Mouse (Mus musculus): Measurements from ENCODE around the gene Shtn1.

The Shtn1 gene

DNA sequence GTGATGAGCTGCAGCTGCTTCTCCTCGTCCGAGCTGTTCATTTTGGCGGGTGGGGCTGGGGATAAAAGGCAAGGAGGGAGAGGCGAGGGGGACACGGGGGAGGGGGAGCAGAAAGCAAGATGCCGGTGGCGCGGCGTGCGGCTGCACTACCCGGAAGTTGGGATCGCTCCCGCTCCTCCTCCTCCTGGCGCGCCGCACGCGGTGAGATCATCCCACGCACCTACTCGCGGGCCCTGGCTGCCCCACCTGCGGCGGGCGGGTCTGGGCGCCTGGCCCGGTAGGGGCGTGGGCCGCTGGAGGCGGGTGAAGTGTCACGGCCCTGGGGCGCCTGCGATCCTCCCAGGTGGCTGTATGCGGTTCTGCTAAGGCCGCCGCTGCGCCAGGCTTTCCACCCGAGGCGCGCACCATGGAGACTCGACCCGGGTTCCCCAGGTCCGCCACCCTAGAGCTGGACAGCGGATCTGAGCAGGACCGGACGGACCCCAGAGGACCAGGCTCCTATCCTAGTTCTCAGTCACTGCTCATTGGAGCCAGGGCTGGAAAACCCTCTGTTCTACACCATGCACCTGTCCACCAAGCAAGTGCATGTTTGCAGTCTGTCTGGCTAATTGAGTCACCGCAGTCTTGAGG is at the start of gene Shtn1:
TSS of gene Shtn1 (minus strand) at position 629 of the 630 bp plus-strand sequence.
- DNase-seq = peak; percentile 68 to 75

DNA sequence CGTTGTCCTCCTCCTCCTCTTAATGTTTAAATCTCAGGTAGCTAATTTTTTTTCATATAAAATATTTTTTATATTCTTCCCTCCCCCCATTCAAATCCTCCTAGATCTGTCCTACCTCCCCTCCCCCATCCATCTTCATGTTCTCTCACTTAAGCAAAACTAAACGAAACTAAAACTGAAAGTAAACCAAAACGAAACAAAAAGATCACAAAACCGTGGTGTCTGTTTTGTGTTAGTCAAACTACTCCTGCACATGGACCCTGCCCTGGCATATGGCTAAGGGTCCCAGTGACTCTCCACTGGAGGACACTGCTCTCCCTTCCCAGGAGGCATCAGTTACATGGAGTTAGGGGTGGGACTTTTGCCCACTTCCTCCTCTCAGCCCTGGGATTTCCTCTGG is 38.3 kb upstream of the Shtn1 start:
- DNase-seq = no peak

DNA sequence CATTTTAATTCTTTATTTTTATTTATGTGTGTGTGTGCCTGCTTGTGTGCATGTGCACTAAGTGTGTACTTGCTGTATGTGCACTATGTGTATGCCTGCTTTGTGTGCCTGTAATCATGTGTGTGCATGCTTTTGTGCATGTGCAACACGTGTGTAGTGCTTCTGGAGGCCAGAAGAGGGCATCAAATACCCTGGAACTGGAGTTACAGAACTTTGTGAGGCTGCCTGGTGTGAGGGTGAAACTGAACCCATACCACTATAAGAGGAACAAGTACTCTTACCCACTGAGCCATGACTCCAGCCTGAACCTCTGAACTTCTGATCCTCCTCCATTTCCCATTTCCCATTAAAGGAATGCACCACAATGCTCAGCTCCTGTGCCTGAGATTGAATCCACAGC is 34.0 kb upstream of the Shtn1 start:
- DNase-seq = no peak

DNA sequence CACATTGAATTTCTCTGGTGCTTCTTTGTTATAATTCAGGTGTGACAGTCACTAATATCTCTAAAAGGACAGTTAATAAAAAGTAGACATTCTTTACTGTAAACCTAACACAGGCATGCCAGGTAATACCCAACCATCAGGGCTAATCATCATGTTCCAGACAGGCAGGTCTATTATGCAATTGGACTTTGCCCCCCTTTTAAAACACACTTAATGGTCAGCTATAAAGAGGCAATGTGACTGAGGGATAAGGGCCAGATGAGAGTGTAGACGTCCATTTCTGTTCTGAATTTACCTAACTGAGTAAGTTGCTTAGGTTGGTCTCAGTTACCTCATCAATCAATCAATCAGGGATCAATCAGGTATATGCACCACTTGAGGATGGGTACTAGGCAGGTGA is 22.4 kb upstream of the Shtn1 start:
- DNase-seq = no peak

GRCm38 (mm10) chr19:59092295-59092694 is 16.4 kb upstream of the Shtn1 start:
- no peak for DNase-seq

DNA sequence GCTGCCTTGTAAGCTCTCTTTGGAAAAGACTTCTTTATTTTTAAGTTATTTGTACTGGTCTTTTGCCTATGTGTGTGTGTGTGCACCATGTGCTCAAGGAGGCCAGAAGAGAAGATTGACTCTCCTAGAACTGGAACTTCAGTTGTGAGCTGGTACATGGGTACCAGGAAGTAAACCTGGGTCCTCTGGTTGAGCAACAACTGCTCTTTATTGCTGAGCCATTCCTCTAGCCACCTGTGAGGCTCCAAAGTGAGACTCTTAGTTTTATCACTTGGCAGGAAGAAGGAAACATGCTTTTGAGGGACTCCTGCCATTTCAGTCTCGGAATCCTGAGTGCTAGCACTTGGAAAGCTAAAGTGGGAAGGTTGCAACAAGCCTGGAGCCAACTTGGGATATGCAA is 14.4 kb upstream of the Shtn1 start:
- no peak for DNase-seq

GRCm38 (mm10) chr19:59084296-59084695 is 8.4 kb upstream of the Shtn1 start:
- DNase-seq = no peak

GRCm38 (mm10) chr19:59076131-59076530 is 231 bp upstream of the Shtn1 start:
- DNase-seq = no peak

- no peak for DNase-seq
Observed at GRCm38 (mm10) chr19:59074841-59075471, 944 bp downstream of the Shtn1 start.

DNA sequence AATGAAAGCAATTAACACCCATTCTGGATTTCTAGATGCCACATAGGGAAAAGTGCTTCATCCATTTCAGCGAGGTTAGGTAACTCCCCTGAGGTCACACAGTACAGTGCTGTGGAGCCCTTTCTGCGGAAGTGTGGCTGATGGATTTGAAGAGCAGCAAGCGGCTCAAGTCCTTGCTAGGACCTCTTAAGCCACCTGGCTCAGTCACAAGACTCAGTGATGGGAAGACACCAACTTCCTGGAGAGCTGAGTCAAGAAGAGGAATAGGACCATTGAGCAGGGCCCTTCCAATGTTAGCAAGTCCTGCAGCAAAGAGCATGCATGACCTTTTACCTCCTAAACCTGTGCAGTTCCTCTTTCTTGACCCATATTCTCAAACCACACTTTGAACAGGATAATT is 1.5 kb downstream of the Shtn1 start:
- DNase-seq = no peak

DNA sequence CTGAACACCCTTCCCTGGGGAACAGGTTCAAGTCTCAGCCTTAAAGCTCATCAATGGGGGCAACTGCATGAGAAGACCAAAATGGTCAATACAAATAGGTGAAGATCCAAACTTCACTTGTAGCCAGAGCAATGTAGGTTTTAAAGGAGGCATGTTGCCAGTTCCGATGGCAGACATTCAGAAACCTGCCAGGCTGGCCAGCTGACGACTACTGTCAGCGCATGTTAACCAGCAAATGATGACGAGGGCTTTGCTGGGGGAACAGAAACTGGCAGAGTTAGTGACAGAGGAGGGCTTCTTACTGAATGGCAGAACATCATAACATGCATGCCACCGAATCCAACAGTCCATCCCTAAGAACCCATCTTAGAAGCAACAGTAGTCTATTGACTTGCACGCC is 2.9 kb downstream of the Shtn1 start:
- peak; percentile 20 to 21 for DNase-seq

DNA sequence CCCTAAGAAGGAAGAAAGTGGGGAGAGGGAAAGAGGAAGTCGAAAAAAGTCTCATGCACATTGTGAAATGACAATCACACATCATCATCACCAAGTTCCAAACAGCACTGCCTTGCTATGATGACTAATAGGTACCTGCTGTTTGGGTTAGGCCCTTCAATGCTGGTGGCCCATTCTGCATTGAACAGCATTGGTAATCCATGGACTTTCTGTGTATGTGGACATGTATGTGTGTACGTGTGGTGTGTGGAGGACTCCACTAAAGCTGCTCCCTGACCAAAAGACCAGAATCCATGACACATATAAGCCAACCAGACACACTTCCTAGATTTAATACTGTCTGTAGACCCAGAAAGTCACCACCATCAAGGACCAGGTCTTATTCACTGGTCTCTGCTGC is 3.9 kb downstream of the Shtn1 start:
- no peak for DNase-seq

GRCm38 (mm10) chr19:59071396-59071795 is 4.5 kb downstream of the Shtn1 start:
- no peak for DNase-seq

DNA sequence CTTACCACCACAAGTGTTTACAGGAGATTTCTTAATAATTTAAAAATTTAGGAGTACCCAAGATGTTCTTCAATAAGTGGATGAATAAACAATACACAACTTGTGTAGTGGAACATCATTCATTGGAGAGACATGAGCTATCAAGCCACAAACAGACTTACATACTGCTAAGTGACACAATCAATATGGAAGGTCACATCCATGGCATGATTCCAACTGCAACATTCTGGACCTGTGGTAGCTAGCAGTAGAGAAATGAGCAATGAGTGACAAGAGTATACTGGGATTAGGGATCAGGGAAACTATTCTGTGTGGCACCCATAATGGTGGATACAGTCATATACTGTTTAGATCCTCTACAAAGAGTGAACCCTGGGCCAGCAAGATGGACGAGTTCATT is 8.2 kb downstream of the Shtn1 start:
- DNase-seq = no peak

DNA sequence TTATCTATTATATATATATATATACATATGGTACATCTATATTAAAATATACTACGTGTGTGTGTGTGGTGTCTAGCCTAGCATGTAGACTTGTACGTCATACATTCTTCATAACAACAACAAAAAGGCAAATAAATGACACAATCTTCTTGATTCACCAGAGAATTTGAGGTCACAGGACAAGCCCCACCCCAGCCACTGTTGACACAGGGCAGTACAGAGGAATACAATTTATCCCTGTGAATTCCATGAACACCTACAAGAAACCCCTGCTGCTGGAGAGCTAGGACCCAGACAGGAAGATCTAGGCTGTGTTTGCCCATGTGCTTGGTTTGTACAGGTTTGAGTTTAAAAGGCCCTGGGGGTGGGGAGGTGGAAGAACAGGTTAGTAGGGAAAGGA is 9.2 kb downstream of the Shtn1 start:
- no peak for DNase-seq

DNA sequence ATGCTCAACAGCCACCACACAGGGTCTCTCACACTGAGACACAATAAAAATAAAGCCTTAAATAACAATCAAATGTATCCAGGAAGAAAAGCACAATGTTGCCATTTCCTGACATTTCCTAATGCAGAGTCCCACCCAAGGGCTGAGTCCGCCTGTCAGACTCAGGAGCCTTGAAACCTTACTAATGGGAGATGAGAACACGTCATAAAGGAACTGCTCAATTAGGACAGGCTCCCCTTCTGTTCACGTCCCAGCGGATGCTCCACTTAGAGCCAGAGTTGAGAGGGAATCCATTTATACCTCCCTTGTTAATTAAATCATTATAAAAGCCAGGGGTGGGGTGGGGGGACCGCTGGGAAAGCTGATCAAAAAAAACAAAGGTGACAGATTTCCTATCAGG is 9.8 kb downstream of the Shtn1 start:
- DNase-seq = no peak

DNA sequence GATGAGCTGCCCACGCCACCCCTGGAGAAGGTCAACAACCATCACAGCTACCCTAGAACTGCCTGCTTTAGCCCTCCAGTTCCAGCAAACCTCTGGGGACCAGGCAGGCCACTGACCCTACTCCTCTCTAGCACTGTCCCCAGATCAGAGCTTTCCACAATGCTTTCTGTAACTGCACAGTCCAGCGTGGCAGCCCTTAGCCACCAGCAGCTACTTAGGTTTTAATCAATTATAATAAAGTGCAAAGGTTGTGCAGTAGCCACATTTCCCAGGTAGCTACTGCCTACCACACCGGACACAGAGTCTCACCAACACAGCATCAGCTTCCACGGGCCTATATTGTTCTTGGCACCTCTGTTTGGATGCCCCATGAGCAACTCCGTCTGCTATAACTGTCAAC is 11.3 kb downstream of the Shtn1 start:
- DNase-seq = no peak

DNA sequence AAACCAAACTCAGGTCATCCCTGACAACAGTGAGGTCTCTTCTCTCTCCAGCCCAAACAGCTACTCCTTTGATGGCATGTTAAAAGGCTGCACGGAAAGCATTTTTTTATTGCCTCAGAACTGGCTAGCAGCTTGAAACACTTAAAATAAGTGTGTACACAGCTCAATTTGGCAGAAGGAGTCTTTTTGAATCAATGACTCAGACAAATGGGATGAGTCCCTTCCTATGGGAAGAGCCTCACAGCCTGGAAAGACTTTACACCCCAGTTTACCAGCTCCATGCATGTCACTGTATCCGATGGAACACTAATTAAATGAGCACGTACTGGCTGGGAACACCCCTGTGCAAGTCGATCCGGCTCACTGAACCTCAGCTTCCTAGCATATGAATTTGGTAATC is 12.3 kb downstream of the Shtn1 start:
- no peak for DNase-seq

DNA sequence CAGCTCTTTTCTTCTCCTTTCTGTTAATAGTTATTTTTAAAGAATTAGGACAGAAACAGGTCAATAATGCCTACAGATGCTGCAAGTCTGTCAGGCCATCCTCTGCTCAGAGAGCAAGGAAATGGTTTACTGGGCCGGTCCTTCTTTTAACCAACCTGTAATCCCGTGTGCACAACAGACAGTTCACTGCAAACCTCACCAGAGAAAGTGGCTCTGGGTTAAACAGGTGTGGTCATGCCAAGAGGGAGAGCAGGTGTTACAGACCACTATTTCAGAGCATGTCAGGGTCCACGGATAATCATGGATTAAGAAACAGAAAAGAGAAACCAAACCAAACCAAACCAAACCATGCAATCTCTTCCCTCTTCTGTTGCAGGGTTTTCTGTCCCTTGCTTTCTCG is 17.8 kb downstream of the Shtn1 start:
- no peak for DNase-seq

GRCm38 (mm10) chr19:59057366-59057765 is 18.5 kb downstream of the Shtn1 start:
- DNase-seq = no peak

DNA sequence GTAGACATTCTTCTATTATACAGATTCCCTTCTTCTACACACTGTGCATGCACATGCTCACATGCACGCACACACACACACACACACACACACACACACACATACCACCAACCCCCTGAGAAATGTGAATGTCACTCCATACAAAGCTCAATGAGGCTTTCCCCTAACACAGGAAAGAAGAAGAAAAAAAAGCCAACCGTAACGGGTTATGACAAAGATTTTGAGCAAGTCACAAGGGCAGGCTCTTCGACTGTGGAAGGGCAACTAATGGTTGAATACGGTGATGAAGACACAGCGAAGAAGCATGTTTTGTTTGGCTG is 21.3 kb downstream of the Shtn1 start:
- DNase-seq = no peak

DNA sequence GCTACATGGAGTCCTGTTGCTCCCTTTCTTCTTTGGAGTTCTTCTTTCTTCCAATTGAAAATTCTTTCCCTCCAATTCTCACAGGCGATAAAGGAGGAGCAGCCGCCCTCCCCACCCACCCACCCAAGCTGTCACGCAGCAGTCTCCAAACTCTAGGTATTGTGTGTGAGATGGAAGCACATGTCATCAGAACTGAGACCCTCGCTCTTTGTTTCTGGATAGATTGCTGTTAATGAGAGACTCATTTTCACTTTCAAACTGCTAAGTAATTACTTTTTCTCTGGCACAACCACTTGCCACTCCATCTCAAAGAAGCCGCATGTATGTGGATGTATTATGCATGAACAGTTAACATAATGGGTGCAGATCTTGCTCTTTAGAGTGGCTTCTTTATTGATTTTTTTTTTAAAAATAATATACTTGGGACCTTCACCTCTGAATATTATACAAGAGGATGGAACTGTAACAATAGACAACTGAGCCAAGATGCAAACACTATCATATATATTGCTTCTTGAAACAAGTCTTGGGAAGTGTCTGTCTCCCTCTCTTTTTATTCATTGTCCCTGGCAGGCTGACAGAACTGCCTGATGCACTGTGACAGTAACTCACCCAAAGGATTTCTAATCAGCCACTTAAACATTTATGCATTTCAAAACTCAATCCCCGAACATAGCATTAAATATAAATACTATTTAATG is 21.8 kb downstream of the Shtn1 start:
- no peak for DNase-seq

- DNase-seq = no peak
Observed at GRCm38 (mm10) chr19:59052783-59053490, 23.0 kb downstream of the Shtn1 start.

DNA sequence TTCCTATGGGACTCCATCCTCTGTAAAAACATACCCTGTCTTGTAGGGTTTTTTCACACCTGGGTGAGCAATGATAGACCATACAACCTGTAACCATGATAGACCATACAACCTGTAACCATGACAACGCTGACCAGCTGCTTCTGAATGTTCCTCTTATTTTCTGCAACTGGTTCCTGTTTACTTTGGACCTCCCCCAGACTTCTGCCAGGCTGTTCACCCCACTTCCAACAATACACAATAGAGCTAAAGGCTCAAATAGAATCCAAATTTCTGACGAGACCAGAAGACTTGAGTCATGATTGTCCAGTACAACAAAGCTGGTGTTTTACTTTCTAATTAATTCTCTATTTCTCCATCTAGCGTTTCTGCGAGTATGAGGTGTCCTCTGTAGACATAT is 23.8 kb downstream of the Shtn1 start:
- DNase-seq = no peak
